Mouse (Mus musculus) E14TG2a.4 (cell line): ENCODE measurements around the gene Tbx19.

ENCODE experiments used
- H3K27me3 ChIP-seq: 2 replicates; pipeline ENCODE4 v1.6.1; 2014; ENCODE audit warnings: low read length, control low read depth; ENCODE audit not compliant: insufficient read depth
- H3K36me3 ChIP-seq: 2 replicates; pipeline ENCODE4 v1.6.1; 2014; ENCODE audit warnings: low read length, control low read depth; ENCODE audit not compliant: insufficient read depth
- H3K4me1 ChIP-seq: replicated peaks from 2 replicates; pipeline ENCODE4 v1.6.1; 2014; ENCODE audit warnings: low read depth, low read length, control low read depth
- H3K4me3 ChIP-seq: replicated peaks from 2 replicates; pipeline ENCODE4 v1.5.1; 2014; ENCODE audit warnings: mild to moderate bottlenecking, low read length
- H3K9me3 ChIP-seq: 2 replicates; pipeline ENCODE4 v1.6.1; 2014; ENCODE audit warnings: low read length, control low read depth
- CTCF ChIP-seq: conservative IDR thresholded peaks from 2 replicates; pipeline ENCODE4 v1.5.1; 2014; ENCODE audit warnings: low read length
- NANOG ChIP-seq: IDR thresholded peaks from 2 replicates; pipeline ENCODE4 v1.6.1; 2014; ENCODE audit warnings: borderline replicate concordance, low read length, mixed read lengths
- POU5F1 ChIP-seq: IDR thresholded peaks from 2 replicates; pipeline ENCODE4 v1.6.1; 2014; ENCODE audit warnings: low read length, borderline replicate concordance

The Tbx19 gene

DNA sequence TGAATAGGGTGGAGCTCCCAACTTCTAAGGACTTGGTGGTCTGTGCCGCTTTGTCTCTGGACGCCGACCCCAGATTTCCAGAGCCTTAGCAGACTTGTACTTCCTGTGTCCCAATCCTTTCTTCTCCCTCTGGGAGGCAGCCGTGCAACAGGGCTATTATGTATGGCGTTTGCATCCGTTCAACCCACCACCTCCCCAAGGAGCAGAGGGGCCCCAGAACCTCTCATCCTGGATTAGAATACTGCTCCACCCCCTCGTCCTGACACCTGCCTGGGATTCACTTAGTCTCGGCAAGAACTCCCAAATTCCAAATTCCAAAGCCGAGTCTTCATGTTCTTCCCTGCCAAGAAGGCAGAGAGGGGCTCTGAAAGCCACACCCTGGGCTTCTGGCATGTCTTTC lies 40.8 kb downstream of the Tbx19 start:
- TF ChIP-seq POU5F1 (no peak), CTCF (no peak), NANOG (no peak)
- Histone ChIP-seq H3K36me3 (no peaks in the 10 kb centered on the region), H3K27me3 (peaks cover 21% of the 10 kb centered on the region), H3K4me3 (peak overlapping the region; percentile 26; the same call in 1 of the 2 replicates), H3K4me1 (peaks cover 20% of the 10 kb centered on the region), H3K9me3 (no peaks in the 10 kb centered on the region)

DNA sequence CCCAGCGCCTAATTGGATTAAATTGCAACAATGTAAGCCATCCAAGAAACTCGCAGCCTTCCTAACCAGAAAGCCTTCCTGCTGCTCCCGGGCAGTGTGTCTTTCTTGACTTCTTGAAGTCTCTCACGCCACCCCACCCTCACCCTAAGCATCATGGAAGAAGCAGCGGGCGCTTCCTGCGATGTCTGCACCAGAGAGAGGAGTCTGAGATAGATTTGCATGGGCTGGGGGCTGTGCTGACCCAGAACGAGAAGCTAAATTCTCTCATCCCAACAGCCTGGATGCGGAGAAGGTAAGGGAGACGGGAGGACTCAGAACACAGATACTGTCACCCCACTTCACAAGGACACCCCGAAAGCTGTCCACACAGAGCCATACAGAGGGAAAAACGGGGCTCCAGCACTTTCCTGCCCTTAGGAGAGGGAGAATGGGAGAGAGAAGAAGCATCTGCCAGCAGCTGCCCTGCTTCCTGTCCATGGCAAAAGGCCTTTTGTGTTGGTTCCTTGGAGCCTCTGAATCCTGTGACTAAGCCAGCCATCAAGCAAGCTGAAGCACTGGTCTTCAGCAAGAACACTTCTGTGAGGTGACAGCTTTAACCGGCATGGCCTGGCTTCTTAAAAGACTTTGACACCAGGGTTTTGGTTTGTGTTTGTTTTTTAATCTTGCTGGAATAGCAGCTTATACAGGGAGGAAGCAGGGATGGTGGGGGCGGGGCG lies 41.4 kb downstream of the Tbx19 start:
- Histone ChIP-seq H3K4me1 (peaks cover 20% of the 10 kb centered on the region), H3K4me3 (peak overlapping the region; percentile 26; the same call in 1 of the 2 replicates), H3K9me3 (no peaks in the 10 kb centered on the region), H3K36me3 (no peaks in the 10 kb centered on the region), H3K27me3 (peaks cover 21% of the 10 kb centered on the region)
- TF ChIP-seq NANOG (no peak), POU5F1 (no peak), CTCF (no peak)

DNA sequence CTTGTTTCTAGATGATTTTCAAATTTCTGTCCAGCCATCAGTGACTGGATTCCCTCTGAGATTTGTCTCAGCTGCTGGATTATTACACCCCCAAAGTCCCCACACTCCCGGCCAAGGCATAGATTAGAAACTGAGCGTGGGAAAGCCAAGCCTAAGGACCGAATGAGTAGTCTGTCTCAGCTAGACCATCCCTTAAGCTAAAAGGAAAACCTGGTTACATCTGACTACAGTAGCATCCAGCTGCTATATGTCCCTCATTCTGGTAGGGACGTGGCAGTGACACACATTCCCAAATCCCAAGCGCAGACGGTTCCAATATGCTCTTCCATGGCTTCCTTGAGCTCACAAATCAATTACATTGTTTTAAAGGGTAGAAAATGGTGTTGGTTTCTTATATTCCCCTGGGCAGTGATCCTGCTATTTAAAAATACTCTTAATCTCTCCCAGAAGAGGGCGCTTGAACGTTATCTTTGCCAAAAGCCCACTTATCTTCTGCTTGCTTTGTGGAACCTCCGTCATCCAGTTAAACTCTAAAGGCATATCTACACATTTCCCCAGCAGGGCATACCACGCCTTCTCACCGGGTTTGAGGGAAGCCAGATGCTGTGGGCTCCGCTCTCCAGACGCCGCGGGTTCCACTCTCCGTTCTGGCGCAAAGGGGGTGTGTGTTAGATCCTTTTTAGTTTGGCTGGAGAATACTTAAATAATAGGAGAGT lies 46.0 kb downstream of the Tbx19 start:
- Histone ChIP-seq H3K27me3 (no peaks in the 10 kb centered on the region), H3K9me3 (no peaks in the 10 kb centered on the region), H3K36me3 (no peaks in the 10 kb centered on the region), H3K4me1 (peaks cover 18% of the 10 kb centered on the region; the same call in 1 of the 2 replicates), H3K4me3 (no peak overlapping the region)
- TF ChIP-seq POU5F1 (no peak), CTCF (peak; percentile 15)

DNA sequence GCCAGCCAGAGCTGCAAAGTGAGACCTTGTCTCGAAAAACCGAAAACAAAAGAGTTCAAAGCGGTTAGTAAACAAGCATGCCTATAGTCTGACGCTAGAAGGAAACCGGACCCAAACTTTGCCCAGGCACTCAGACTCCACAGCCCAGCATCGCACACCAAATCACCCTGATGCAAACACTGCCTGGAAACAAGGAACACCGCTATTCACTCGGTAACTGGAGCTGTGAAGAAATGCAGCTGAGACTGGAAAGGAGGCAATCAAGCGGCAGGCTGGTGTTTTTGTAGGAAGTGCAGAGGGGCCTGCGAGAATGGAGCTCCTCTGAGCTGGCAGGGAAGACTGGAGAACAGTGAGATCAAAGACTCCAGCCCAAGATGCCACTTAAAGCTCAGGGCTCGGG lies 46.9 kb downstream of the Tbx19 start:
- Histone ChIP-seq H3K9me3 (no peaks in the 10 kb centered on the region), H3K4me3 (no peak overlapping the region), H3K4me1 (peaks cover 10% of the 10 kb centered on the region; the same call in 1 of the 2 replicates), H3K27me3 (no peaks in the 10 kb centered on the region), H3K36me3 (no peaks in the 10 kb centered on the region)
- no peak for TF ChIP-seq NANOG
- TF ChIP-seq CTCF, result no peak
- TF ChIP-seq POU5F1, result no peak

DNA sequence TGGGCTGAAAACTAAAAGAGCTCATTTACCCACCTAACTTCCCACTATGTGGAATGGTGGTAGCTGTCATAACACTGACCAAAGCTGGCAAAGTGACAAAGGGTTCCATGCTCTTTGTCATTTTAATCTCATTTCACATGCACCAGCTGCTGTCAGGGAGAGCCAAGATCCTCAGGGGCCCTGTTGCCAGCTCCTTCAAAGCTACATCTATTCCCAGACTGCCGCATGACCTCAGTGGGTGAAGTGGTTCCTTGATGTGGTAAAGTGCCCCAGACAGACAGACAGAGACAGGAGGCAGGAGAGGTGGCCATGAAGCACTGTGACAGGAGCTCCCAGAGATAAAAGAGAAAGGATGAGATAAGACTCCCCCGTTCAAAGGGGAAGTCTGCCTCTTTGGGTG lies 49.9 kb downstream of the Tbx19 start:
- no peaks in the 10 kb centered on the region for H3K36me3 ChIP-seq
- no peaks in the 10 kb centered on the region for H3K9me3 ChIP-seq
- H3K4me3 ChIP-seq, result no peak overlapping the region
- H3K27me3 ChIP-seq, result no peaks in the 10 kb centered on the region
- no peak for TF ChIP-seq CTCF
- no peak for TF ChIP-seq NANOG
- TF ChIP-seq POU5F1, result no peak
- H3K4me1 ChIP-seq, result peaks cover 12% of the 10 kb centered on the region

DNA sequence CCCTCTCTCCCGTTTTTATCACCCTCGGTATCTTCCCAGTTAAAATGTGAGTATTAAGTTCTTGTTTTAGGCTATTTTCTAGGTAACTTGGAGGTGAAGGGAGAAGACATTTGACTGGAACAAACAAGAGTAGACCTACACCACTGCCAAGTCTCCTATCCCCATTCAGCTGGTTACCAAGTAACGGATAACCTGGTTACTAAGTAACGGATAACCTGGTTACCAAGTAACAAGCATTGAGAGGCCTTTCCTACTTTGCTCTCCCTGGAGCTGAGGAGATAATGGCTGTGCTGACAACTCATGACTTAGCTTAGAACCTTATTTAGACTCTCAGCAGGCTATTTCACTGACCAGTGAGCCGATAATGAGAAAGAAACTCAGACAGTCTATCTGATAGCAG lies 51.4 kb downstream of the Tbx19 start:
- Histone ChIP-seq H3K4me1 (peaks cover 12% of the 10 kb centered on the region), H3K4me3 (no peak overlapping the region)
- no peak for TF ChIP-seq NANOG

DNA sequence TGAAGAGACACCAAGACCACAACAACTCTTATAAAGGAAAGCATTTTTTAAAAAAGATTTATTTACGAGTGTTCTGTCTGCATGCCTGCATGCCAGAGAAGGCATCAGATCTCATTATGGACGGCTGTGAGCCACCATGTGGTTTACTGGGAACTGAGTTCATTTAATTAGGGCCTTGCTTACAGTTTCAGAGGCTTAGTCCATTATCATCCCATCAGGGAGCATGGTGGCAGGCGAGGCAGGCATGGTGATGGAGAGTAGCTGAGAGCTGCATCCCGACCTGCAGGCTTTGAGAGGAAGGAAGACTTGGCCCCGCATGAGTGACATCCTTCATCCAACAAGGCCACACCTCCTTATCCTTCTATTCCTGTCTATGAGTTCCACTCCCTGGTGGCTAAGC lies 52.1 kb downstream of the Tbx19 start:
- H3K36me3 ChIP-seq, result no peaks in the 10 kb centered on the region
- no peak for TF ChIP-seq CTCF
- TF ChIP-seq POU5F1, result no peak
- no peak for TF ChIP-seq NANOG

More for the DNA sequence above, 51.4 kb downstream of the Tbx19 start:
- Histone ChIP-seq H3K9me3 (no peaks in the 10 kb centered on the region), H3K27me3 (no peaks in the 10 kb centered on the region), H3K36me3 (no peaks in the 10 kb centered on the region)

DNA sequence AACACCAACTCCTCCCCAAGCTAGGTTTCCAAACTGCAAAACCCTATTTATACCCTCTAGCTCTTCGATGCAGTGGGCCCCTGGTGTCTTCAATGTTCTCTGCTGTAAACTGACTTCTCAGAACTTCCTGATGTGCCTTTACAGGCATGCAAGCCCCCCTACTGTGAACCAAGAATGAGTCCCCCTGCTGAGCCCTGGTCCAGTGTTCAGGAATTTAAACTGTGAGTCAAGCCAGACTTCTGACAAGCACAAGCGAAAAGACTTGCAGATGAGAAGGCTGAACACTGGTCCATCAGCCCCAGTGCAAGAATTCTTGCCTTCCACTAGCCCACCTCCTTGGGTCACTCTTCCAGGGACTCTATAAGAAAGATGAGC lies 54.6 kb downstream of the Tbx19 start:
- Histone ChIP-seq H3K4me3 (no peak overlapping the region), H3K9me3 (peaks cover 12% of the 10 kb centered on the region), H3K4me1 (peaks cover 5% of the 10 kb centered on the region), H3K27me3 (no peaks in the 10 kb centered on the region), H3K36me3 (no peaks in the 10 kb centered on the region)
- TF ChIP-seq CTCF, result no peak

More for the DNA sequence above, 52.1 kb downstream of the Tbx19 start:
- peaks cover 6% of the 10 kb centered on the region for H3K4me1 ChIP-seq
- peaks cover under 1% of the 10 kb centered on the region; the same call in 1 of the 2 replicates for H3K9me3 ChIP-seq
- H3K27me3 ChIP-seq, result no peaks in the 10 kb centered on the region
- H3K4me3 ChIP-seq, result no peak overlapping the region
